Mouse (Mus musculus) embryonic fibroblast, embryonic 13.5 days (primary cell): ENCODE measurements around the gene B4galnt4.

Source experiments
- CTCF ChIP-seq: IDR thresholded peaks from 2 replicates; pipeline ENCODE4 v1.5.1; 2011; ENCODE audit warnings: mild to moderate bottlenecking, control low read depth, low read length, moderate library complexity, borderline replicate concordance; ENCODE audit not compliant: insufficient read depth
- POLR2A ChIP-seq: IDR thresholded peaks from 2 replicates; pipeline ENCODE4 v1.6.1; 2011; ENCODE audit warnings: low read depth, mild to moderate bottlenecking, control low read depth, low read length, moderate library complexity

- TF ChIP-seq CTCF: no peak
- no peak for TF ChIP-seq POLR2A
Measured at GRCm38 (mm10) chr7:141026740-141027098, 34.2 kb upstream of the B4galnt4 start.
